In genomic region chr12:35831268-35831667, GRCm38 (mm10) we compare ENCODE assay signal across 9 mouse cellular contexts.
A peak's percentile ranks its signal among the peaks of the same experiment; 100 is the strongest.
DNase-seq lines count a peak whose midpoint lies in the region; ATAC-seq and TF ChIP-seq lines count a peak whose summit lies in the region.
"Had no signal": no experiment of that assay in that cellular context is flagged by ENCODE, and none has a peak within 500 bp of the region (broad histone marks: within the 10 kb centered on the region; RNA-seq: fewer than 3 reads in every experiment).

No protein-coding gene starts in this region.

- H3K27me3 ChIP-seq in spleen, adult 2 months (ENCODE audit: control insufficient read depth, insufficient read depth, low read length) = no peaks in the 10 kb centered on the region
- no peaks in the 10 kb centered on the region for H3K27me3 ChIP-seq in forebrain, embryonic 13.5 days
- no peaks in the 10 kb centered on the region for H3K27me3 ChIP-seq in midbrain, embryonic 14.5 days (ENCODE audit: control insufficient read depth, insufficient read depth, low read length)
- H3K27me3 ChIP-seq: heart, embryonic 15.5 days had no signal

- H3K4me3 ChIP-seq in spleen, adult 2 months (ENCODE audit: extremely low read depth, insufficient read depth, insufficient read length) = no peak overlapping the region
- H3K4me3 ChIP-seq in forebrain, embryonic 13.5 days = no peak overlapping the region
- H3K4me3 ChIP-seq in midbrain, embryonic 14.5 days (replicated peaks; ENCODE audit: low read depth, low read length) = no peak overlapping the region
- H3K4me3 ChIP-seq: heart, embryonic 15.5 days had no signal

- TF ChIP-seq CTCF in spleen, adult 2 months (IDR thresholded peaks at IDR 0.05; ENCODE audit: extremely low read depth, insufficient read depth, insufficient read length, insufficient replicate concordance) = peak; percentile 53; the same call in 1 of the 2 replicates

- 0 out of 2 replicates have a peak, but pooled peaks cover 4% of the 10 kb centered on the region for H3K4me1 ChIP-seq in spleen, adult 2 months (ENCODE audit: control insufficient read depth, insufficient read depth, insufficient read length)
- no peaks in the 10 kb centered on the region for H3K4me1 ChIP-seq in forebrain, embryonic 13.5 days
- H3K4me1 ChIP-seq in midbrain, embryonic 14.5 days (ENCODE audit: control insufficient read depth, insufficient read depth, low read length) = no peaks in the 10 kb centered on the region

- ATAC-seq in cerebellum, adult (ENCODE audit: insufficient number of reproducible peaks, low FRiP score, low TSS enrichment) = peak; percentile 45; the same call in 1 of the 2 replicates
- peak; percentile 75; the same call in 1 of the 2 replicates for ATAC-seq in forebrain, embryonic 13.5 days
- 0 out of 2 replicates have a peak, but pooled peaks have one; percentile 44 for ATAC-seq in midbrain, embryonic 14.5 days (ENCODE audit: low FRiP score, low TSS enrichment)

- no peaks in the 10 kb centered on the region for H3K36me3 ChIP-seq in spleen, adult 2 months (ENCODE audit: control insufficient read depth, insufficient read depth, low read length)
- H3K36me3 ChIP-seq in forebrain, embryonic 13.5 days (ENCODE audit: poor library complexity, severe bottlenecking) = no peaks in the 10 kb centered on the region
- no peaks in the 10 kb centered on the region for H3K36me3 ChIP-seq in midbrain, embryonic 14.5 days (ENCODE audit: control insufficient read depth, insufficient read depth, low read length)
- H3K36me3 ChIP-seq: heart, embryonic 15.5 days had no signal

- H3K9me3 ChIP-seq in forebrain, embryonic 13.5 days (replicated peaks) = no peaks in the 10 kb centered on the region
- no peaks in the 10 kb centered on the region for H3K9me3 ChIP-seq in midbrain, embryonic 14.5 days (ENCODE audit: control insufficient read depth, low read length)
- H3K9me3 ChIP-seq: heart, embryonic 15.5 days had no signal

- H3K9ac ChIP-seq in forebrain, embryonic 13.5 days = no peak overlapping the region
- no peak overlapping the region for H3K9ac ChIP-seq in midbrain, embryonic 14.5 days (replicated peaks; ENCODE audit: low read length)
- H3K9ac ChIP-seq: heart, embryonic 15.5 days had no signal

- H3K4me2 ChIP-seq in forebrain, embryonic 13.5 days = no peak overlapping the region
- no peak overlapping the region for H3K4me2 ChIP-seq in midbrain, embryonic 14.5 days (ENCODE audit: low read length)
- H3K4me2 ChIP-seq: heart, embryonic 15.5 days had no signal

- no peak for DNase-seq in cerebellum, adult 9-11 months
- peak; percentile 14 to 41 for DNase-seq in spleen, adult 2 months (ENCODE audit: low read depth in 1 of 2, low spot score in 2 of 2)
- DNase-seq in spleen, postnatal 14 days (ENCODE audit: low spot score in 2 of 2) = no peak
- DNase-seq in kidney, postnatal 36 days = peak; percentile 42 to 46
- DNase-seq in midbrain, embryonic 14.5 days = peak; percentile 86
- DNase-seq in urinary bladder, postnatal 25 days (ENCODE audit: low spot score) = no peak

- WGBS in spleen, adult 2 months = 8% methylated on average over 5 of the region's 5 CpGs
- WGBS in forebrain, embryonic 13.5 days = 20% methylated on average over 5 of the region's 5 CpGs
- WGBS in midbrain, embryonic 14.5 days = 26% methylated on average over 5 of the region's 5 CpGs

- no peak overlapping the region for H3K27ac ChIP-seq in spleen, adult 2 months (ENCODE audit: insufficient read depth, low read length)
- no peak overlapping the region for H3K27ac ChIP-seq in forebrain, embryonic 13.5 days
- no peak overlapping the region for H3K27ac ChIP-seq in midbrain, embryonic 14.5 days (replicated peaks; ENCODE audit: low read depth, low read length)
- H3K27ac ChIP-seq: heart, embryonic 15.5 days had no signal

- no peak for TF ChIP-seq POLR2A in spleen, adult 2 months (IDR thresholded peaks at IDR 0.05; ENCODE audit: low read depth, low read length)

Comparison
In these comparisons a context has a peak if more than half of its experiments do, and no peak if none do; other contexts are left out.
1. DNase-seq: peak in spleen, adult 2 months (2 of 2), kidney, postnatal 36 days (2 of 2) and midbrain, embryonic 14.5 days (single experiment); none in cerebellum, adult 9-11 months (single experiment), spleen, postnatal 14 days (0 of 2) and urinary bladder, postnatal 25 days (single experiment).
2. Peak in every context shown above with its lines, with median percentiles within 50 percentile points of each other: ATAC-seq.